Mouse (Mus musculus) gastrocnemius, postnatal 10 days (tissue): ENCODE measurements at regions not wholly inside any gene's neighbourhood (a gene's known extent, or its start where the extent isn't known, plus 50 kb on each side); places are given as distances from the start of the nearest gene placed in this dataset.

Experiments
- DNase-seq: peaks from one replicate; pipeline ENCODE4 v3.0.0; 2021; ENCODE audit warnings: mixed read lengths

DNA sequence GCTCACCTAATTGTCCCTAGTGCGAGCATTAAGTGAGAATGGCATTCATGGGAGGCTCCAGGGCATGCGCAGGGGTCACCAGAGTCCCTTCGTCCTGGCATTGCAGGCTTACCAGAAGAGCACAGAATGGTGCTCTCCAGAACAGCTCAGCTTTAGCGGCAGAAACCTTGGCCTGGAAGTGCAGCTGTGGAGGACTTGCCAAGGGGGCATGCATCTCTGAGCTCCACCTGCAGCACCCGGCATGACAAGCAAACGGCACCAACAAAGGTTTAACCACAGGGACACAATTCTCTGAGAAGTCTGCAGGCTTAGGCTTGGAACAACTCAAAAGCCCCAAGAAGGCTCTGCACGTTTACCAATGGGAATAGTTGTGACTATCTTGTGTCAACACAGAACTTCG lies 128.4 kb downstream of the Rpap3 start:
- DNase-seq = no peak

GRCm38 (mm10) chr15:97572639-97573038 lies 133.0 kb downstream of the Rpap3 start:
- no peak for DNase-seq

GRCm38 (mm10) chr15:97571885-97572284 lies 133.7 kb downstream of the Rpap3 start:
- no peak for DNase-seq

DNA sequence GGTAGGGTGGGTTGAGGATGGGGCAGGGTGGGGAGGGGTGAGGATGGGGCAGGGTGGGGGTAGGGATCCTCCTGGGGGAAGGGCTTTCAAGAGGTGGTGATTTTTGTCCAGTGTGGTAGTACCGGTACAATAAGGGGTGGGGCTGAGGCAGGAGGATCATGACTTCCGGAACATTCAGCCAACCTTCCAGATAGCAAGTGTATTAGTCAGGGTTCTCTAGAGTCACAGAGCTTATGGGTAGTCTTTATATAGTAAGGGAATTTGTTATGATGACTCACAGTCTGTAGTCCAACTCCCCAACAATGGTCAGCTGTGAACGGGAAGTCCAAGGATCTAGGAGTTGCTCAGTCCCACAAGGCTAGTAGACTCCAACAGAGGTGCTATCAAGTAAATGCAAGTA lies 145.5 kb downstream of the Rpap3 start:
- no peak for DNase-seq

DNA sequence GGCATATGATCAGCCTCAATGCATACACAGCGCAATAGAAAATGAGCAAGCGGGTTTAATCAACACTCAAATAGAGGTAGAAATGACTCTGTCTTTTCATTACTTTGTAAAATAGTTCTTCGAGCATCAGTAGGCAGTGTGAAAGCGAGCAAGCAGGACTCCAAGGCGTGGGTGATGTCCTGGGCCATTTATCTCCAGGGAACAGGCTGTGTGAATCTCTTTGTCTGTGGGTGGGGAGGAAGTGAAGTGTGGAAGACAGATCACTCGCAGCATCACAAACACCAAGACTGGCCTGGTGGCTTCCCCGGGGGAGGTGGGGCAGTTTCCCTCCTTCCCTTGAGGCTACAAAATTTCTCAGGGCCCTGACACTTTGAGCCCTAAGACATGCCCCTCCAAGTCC lies 146.9 kb downstream of the Rpap3 start:
- DNase-seq = no peak

DNA sequence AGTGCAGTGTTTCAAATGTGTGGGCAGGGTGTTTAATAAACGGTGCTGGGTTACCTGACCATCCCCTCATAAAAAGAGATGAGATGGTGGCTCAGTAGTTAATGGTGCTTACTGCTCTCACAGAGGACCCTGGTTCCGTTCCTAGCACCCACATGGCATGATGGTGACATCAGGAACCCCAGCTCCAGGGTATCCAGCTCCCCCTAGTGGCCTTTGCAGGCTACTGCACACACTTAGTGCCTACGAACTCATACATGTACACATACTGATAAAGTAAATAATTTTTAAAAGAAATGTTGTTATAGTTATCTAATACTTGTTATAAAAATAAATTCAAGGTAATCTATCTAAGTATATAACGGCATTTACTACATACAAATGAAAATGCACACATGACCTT lies 157.3 kb downstream of the Rpap3 start:
- DNase-seq = no peak

GRCm38 (mm10) chr15:97545034-97545433 lies 160.6 kb downstream of the Rpap3 start:
- no peak for DNase-seq

DNA sequence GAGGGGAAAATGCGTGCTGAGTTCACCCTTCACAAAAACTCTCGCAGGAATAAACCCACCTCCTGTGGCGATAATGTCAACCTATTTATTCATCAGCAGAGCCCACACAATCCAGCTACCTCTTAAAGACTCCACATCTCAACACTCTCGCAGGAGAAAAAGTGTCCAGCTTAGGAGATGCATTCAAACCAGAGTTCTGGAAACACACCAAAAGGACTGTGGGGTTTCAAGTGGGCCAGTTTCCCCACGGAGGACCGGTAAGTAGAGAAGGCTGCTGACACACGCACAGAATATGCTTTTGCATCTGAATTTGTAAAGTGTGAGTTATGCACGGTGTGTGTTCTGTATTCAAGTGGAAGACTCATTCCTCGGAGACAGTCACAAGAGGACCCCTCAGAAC lies 164.0 kb downstream of the Rpap3 start:
- no peak for DNase-seq

- DNase-seq = no peak
Measured at GRCm38 (mm10) chr15:97536145-97536544, 169.5 kb downstream of the Rpap3 start.

GRCm38 (mm10) chr15:97534878-97535277 lies 170.7 kb downstream of the Rpap3 start:
- no peak for DNase-seq

DNA sequence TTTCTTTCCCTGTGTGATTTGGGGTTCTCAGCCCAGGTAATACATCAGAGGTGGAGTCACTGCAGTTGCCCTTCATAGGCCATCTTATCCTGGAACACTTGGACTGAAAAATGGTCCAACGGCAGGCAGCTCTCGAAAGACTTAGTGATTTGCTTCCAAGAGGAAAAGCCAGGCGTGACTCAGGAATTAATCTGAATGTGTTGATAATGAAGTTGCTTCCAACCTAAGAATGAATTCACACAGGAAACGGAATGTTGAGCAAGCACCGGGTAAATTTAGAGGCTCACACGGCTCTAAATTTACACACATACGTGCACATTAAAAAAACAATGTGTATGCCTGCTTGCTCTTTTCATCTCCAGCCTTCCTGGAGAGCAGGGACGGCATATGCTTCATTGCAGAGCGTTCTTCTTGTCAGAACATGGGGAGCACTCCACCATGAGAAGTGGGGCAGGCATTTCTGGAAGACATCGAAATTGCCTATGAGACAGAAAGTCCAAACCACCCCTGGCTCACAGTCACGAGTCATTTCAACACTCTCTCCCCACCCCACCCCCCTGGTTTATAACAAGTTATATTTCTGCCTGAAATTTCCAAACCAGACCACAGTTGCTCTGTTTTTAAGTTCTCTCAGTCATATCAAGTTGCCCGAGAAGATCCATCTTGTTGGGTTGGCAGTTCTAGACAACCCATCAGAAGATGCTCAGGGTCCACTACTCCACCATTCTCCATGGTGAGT lies 171.9 kb downstream of the Rpap3 start:
- no peak for DNase-seq

GRCm38 (mm10) chr15:97532346-97532910 lies 173.2 kb downstream of the Rpap3 start:
- no peak for DNase-seq

DNA sequence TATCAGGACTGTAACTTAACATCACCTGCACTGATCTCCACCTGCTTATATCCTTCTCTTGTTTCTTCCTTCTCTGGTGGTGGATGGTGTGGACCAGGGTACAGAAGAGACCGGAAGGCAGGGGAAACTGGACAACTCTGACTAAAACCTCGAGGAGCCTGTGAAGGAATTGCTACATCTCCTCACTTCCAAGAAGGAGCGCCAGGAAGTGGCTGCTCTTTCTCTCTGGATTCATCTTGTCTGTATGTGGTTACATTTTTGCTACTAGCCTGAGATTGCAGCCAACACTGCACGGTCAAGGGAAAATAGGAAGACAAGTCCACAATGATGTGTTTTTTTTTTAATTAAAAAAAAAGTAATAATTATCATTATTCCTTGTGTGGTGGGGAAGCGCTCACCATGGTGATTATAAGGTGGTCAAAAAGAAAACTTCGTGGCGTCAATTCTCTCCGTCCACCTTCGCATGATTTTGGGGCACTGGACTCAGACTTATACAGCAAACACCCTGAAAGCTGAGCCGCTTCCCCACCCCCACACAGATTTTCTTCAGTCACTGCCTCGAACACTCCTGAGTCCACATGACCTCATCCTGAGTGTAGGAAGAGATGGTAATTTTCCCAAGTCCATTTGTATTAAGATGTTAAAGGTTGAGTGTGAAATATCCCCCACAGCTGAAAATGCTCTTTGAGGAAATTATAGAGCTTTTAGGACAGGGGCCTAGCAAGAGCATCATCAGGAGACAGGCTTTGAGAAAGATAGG lies 177.2 kb downstream of the Rpap3 start:
- DNase-seq = no peak

DNA sequence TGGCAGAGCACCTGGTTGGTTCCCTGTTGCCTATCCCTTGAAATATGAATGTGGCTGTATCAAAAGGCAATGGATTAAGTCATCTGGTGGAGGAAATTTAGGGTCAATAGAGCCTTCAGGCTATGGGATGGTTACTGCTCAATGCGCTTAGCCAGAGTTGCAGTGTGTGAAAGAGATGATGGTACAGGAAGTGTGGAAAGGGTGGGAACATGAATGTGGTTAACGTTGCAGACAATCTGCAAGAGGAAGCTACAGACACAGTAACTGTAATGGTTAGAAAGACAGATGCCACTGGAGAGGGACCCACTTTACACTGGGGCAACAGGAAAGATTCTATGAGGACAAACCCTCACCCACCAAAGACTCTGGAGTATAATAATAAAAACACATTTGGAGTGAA lies 185.2 kb downstream of the Rpap3 start:
- no peak for DNase-seq

DNA sequence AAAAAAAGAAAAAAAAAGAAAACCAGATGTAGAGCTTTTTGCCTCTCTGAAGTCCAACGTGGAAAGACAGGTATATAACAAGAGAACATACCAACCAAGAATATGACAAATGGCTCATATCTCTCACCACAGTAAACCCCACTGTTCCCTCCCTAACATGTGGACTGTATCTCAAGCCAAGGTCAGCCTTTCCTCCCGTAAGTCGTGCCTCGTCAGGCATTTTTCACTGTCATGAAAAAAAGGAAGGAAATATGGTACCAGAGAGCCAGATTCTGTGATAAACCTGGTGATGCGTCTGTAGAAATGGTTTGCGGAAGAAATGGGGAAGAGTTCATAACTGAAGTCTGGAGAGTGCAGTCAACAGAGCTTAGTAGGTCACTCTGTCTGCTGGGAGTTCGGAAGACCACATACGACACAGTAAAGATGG lies 185.7 kb downstream of the Rpap3 start:
- DNase-seq = no peak

DNA sequence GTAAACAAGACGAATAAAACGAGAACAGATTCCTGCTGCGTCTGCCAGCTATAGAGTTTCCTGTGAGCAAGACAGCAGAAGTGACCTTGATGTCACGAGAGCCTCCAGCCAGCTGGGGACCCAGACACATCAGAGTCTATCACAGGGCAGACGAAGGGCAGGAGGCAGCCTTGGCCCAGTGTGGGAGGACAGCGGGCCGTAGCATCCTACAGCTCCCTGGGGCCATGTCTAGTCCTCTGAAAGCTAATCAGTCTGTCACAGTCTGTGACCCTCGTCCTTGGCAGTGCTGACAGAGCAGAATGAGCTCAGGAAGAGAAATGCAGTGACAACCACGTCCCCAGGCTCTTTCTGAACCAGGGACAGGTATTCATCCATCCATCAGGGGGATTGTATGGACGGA lies 187.7 kb downstream of the Rpap3 start:
- no peak for DNase-seq

GRCm38 (mm10) chr15:97517188-97517587 lies 188.4 kb downstream of the Rpap3 start:
- DNase-seq = no peak

DNA sequence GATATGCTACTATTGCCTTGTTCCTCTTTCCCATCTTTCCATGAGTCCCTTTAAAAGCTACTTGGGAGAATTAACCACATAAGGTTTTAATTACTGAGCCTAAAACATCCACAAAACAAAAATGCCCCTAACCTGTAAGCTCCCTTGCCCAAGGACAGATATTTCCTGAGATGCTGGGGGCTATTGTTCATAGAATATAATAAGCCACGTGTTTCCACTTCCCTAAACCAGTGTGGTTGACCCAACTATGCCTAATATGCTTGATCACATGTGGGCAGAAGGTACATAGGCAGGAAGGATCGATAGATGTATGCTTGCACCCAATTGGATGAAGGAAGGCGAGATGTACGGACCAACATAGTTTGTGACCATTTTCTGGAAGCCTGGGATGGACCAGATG lies 189.9 kb downstream of the Rpap3 start:
- DNase-seq = no peak

GRCm38 (mm10) chr15:97507656-97508306 lies 197.8 kb downstream of the Rpap3 start:
- DNase-seq = no peak

DNA sequence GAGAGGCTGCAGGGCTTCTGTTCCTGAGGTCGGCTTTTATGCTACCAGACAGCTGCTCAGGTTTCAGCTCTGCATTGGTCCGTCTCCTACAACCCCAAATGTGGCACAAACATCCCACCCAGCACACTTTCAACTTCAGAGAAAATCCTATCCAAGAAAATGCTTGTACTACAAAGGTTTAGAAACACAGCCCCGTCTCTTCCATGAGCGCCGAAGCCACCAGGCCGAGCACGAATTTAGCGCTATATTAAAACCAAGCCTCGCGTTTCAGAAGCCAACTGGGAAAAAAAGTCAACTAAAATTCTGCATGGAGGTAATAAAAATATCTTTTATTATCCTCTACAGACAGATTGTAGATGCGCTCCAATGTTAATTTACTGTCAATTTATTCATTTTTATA lies 198.4 kb downstream of the Rpap3 start:
- no peak for DNase-seq

DNA sequence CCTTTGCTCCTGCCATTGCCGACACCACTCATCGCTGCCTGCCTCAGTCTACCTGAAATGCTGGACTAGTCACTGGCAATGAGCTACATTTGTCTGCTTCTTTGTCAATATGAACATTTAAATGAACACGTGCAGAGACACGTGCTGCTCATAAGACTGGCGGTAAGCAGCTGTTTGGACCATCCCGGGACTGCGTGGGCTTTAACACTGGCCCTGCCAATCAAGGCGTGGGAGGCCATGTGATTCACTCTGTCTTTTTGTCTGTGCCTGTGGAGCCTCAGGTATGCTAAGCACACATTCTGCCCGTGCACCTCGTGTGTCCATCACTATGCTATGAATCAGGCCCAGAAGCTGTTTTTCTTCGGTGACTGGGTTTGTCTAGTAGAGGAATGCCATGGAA lies 199.9 kb downstream of the Rpap3 start:
- no peak for DNase-seq

- no peak for DNase-seq
Measured at GRCm38 (mm10) chr15:97504325-97504724, 201.3 kb downstream of the Rpap3 start.

- DNase-seq = no peak
Measured at GRCm38 (mm10) chr15:97502056-97502455, 203.6 kb downstream of the Rpap3 start.
